Mouse (Mus musculus): Measurements from ENCODE around the gene Cpa1.
A peak's percentile ranks its signal among the peaks of the same experiment; 100 is the strongest.

The Cpa1 gene

DNA sequence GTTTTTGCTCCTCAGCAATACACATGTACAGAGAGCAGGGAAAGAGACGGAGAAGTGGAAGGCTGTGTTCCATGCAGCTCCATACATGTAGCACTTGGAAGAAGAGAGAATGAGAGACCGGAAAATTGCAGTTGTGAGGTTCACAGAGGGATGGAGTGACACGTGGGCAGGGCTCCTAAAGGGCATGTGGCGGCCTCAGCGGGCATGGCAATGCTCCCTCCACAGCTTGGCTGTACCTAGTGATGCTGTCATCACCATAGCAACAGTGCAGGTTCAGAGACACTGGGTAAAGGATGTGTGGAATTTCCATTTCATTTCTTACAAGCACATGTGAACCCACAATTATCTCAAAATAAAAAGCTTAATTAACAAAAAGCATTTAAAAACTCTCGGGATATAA lies 39.5 kb downstream of the Cpa1 start:
- Histone ChIP-seq H3K4me1 (replicated peaks; ENCODE audit: low read depth, low read length) (peaks cover 14% of the 10 kb centered on the region), H3K36me3 (ENCODE audit: insufficient read depth, low read length) (0 out of 2 replicates have a peak, but pooled peaks cover 7% of the 10 kb centered on the region), H3K9me3 (ENCODE audit: low read length) (no peaks in the 10 kb centered on the region), H3K27me3 (ENCODE audit: insufficient read depth, low read length) (no peaks in the 10 kb centered on the region), H3K4me3 (replicated peaks; ENCODE audit: low read length) (no peak overlapping the region)
- TF ChIP-seq CTCF (conservative IDR thresholded peaks at IDR 0.05; ENCODE audit: low read length) (no peak), NANOG (IDR thresholded peaks at IDR 0.05; ENCODE audit: borderline replicate concordance, low read length) (no peak), POU5F1 (IDR thresholded peaks at IDR 0.05; ENCODE audit: borderline replicate concordance, low read length) (no peak)

DNA sequence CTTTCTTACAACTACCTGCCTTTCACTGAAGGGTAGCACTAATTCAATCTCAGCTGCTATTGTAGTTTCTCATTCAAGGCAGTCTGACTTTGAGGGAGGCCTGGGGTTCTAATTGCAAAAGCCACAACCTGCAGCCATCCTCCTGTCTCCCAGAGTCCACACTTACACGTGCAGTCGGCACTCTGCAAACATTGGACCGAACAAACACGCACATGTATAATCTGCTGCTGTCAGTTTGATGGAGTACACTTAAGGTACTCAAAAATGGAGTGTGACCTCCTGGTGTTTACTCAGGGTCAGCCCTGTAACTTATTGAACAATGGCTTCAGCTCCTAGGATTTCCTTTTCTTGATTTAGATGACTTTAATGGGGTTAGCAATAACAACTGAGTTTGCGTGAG lies 40.5 kb downstream of the Cpa1 start:
- H3K4me3 ChIP-seq (replicated peaks; ENCODE audit: low read length): no peak overlapping the region
- peaks cover 14% of the 10 kb centered on the region for H3K4me1 ChIP-seq (replicated peaks; ENCODE audit: low read depth, low read length)
- TF ChIP-seq POU5F1 (IDR thresholded peaks at IDR 0.05; ENCODE audit: borderline replicate concordance, low read length) (no peak), CTCF (conservative IDR thresholded peaks at IDR 0.05; ENCODE audit: low read length) (no peak), NANOG (IDR thresholded peaks at IDR 0.05; ENCODE audit: borderline replicate concordance, low read length) (no peak)
- H3K36me3 ChIP-seq (ENCODE audit: insufficient read depth, low read length): 0 out of 2 replicates have a peak, but pooled peaks cover 7% of the 10 kb centered on the region
- H3K27me3 ChIP-seq (ENCODE audit: insufficient read depth, low read length): no peaks in the 10 kb centered on the region
- H3K9me3 ChIP-seq (ENCODE audit: low read length): no peaks in the 10 kb centered on the region

DNA sequence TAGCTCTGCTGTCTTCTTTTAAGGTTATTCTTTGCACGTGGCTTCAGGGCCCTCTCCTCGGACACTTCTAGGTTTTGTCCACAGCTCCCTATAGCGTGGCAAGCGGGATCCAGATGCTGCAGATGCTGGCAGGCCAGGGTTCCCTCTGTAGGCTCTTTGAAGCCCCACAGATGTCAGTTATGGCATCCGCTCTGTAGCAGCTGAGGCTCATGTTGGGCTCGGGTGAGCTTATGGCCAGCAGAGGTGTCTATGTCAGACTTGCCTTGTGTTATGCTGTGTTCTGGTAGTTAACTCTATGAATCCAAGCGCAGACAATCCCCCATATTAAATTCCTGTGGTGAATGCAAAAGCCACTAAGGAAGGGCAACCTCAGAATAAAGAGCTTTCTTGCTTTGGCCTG lies 41.4 kb downstream of the Cpa1 start:
- TF ChIP-seq POU5F1 (IDR thresholded peaks at IDR 0.05; ENCODE audit: borderline replicate concordance, low read length): no peak
- no peak for TF ChIP-seq CTCF (conservative IDR thresholded peaks at IDR 0.05; ENCODE audit: low read length)
- TF ChIP-seq NANOG (IDR thresholded peaks at IDR 0.05; ENCODE audit: borderline replicate concordance, low read length): no peak
- Histone ChIP-seq H3K4me1 (replicated peaks; ENCODE audit: low read depth, low read length) (peaks cover 17% of the 10 kb centered on the region), H3K4me3 (replicated peaks; ENCODE audit: low read length) (no peak overlapping the region), H3K9me3 (ENCODE audit: low read length) (no peaks in the 10 kb centered on the region), H3K36me3 (ENCODE audit: insufficient read depth, low read length) (0 out of 2 replicates have a peak, but pooled peaks cover 7% of the 10 kb centered on the region), H3K27me3 (ENCODE audit: insufficient read depth, low read length) (no peaks in the 10 kb centered on the region)

GRCm38 (mm10) chr6:30681935-30682900 lies 43.2 kb downstream of the Cpa1 start:
- H3K27me3 ChIP-seq (ENCODE audit: insufficient read depth, low read length): no peaks in the 10 kb centered on the region
- H3K4me3 ChIP-seq (replicated peaks; ENCODE audit: low read length): no peak overlapping the region
- TF ChIP-seq CTCF (conservative IDR thresholded peaks at IDR 0.05; ENCODE audit: low read length): no peak
- no peak for TF ChIP-seq POU5F1 (IDR thresholded peaks at IDR 0.05; ENCODE audit: borderline replicate concordance, low read length)
- TF ChIP-seq NANOG (IDR thresholded peaks at IDR 0.05; ENCODE audit: borderline replicate concordance, low read length): no peak
- no peaks in the 10 kb centered on the region for H3K9me3 ChIP-seq (ENCODE audit: low read length)
- peaks cover 17% of the 10 kb centered on the region for H3K4me1 ChIP-seq (replicated peaks; ENCODE audit: low read depth, low read length)
- 0 out of 2 replicates have a peak, but pooled peaks cover 7% of the 10 kb centered on the region for H3K36me3 ChIP-seq (ENCODE audit: insufficient read depth, low read length)

DNA sequence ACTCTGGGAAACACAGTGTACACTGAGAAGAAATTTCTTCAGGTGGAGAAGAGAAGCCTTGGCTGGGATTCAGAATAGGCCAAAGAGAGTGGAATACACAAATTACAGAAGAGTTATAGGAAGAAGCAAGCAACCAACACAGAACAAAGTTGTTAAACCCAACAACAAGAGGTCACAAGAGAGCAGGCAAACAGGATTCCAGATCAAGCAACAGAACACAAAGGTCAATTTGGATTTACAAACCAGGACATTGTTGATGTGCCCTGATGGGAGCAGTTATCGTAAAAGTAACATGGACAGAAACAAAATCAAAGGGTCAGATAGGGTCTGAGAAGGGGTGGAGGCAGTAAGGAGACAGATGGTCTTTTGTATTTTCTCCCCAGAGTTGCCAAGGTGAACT lies 45.6 kb downstream of the Cpa1 start:
- H3K4me3 ChIP-seq (replicated peaks; ENCODE audit: low read length): no peak overlapping the region
- TF ChIP-seq CTCF (conservative IDR thresholded peaks at IDR 0.05; ENCODE audit: low read length) (no peak), NANOG (IDR thresholded peaks at IDR 0.05; ENCODE audit: borderline replicate concordance, low read length) (no peak), POU5F1 (IDR thresholded peaks at IDR 0.05; ENCODE audit: borderline replicate concordance, low read length) (no peak)
- H3K9me3 ChIP-seq (ENCODE audit: low read length): no peaks in the 10 kb centered on the region

GRCm38 (mm10) chr6:30687198-30687597 lies 48.2 kb downstream of the Cpa1 start:
- no peak overlapping the region for H3K4me3 ChIP-seq (replicated peaks; ENCODE audit: low read length)
- H3K4me1 ChIP-seq (replicated peaks; ENCODE audit: low read depth, low read length): peaks cover 14% of the 10 kb centered on the region
- H3K27me3 ChIP-seq (ENCODE audit: insufficient read depth, low read length): no peaks in the 10 kb centered on the region
- no peaks in the 10 kb centered on the region for H3K9me3 ChIP-seq (ENCODE audit: low read length)
- H3K36me3 ChIP-seq (ENCODE audit: insufficient read depth, low read length): no peaks in the 10 kb centered on the region
- TF ChIP-seq CTCF (conservative IDR thresholded peaks at IDR 0.05; ENCODE audit: low read length) (no peak), NANOG (IDR thresholded peaks at IDR 0.05; ENCODE audit: borderline replicate concordance, low read length) (no peak), POU5F1 (IDR thresholded peaks at IDR 0.05; ENCODE audit: borderline replicate concordance, low read length) (no peak)

More for the DNA sequence above, 45.6 kb downstream of the Cpa1 start:
- Histone ChIP-seq H3K27me3 (ENCODE audit: insufficient read depth, low read length) (no peaks in the 10 kb centered on the region), H3K4me1 (replicated peaks; ENCODE audit: low read depth, low read length) (peaks cover 17% of the 10 kb centered on the region), H3K36me3 (ENCODE audit: insufficient read depth, low read length) (0 out of 2 replicates have a peak, but pooled peaks cover 6% of the 10 kb centered on the region)

DNA sequence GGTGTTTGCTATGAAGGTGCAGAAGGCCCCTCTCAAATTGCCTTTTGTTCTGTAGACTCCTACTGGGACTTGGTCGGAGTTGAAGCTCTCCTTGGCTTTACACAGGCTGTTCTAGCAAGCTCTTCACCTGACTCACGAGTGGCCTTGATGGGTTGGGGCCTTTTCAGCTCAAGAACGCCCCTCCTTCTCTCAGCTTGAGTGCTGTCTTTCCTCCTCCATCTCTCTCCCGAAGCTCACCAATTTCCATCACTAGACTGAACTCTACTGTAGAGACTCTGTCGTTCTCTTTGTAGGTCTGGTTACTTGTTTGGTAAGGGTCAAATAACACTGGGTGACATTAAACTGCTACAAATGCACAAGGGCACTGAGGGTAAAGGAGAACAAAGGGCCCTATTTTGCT lies 53.8 kb downstream of the Cpa1 start:
- Histone ChIP-seq H3K27me3 (ENCODE audit: insufficient read depth, low read length) (no peaks in the 10 kb centered on the region), H3K36me3 (ENCODE audit: insufficient read depth, low read length) (no peaks in the 10 kb centered on the region), H3K9me3 (ENCODE audit: low read length) (no peaks in the 10 kb centered on the region), H3K4me3 (replicated peaks; ENCODE audit: low read length) (peak overlapping the region; percentile 84), H3K4me1 (replicated peaks; ENCODE audit: low read depth, low read length) (peaks cover 13% of the 10 kb centered on the region)
- TF ChIP-seq CTCF (conservative IDR thresholded peaks at IDR 0.05; ENCODE audit: low read length): no peak
- TF ChIP-seq NANOG (IDR thresholded peaks at IDR 0.05; ENCODE audit: borderline replicate concordance, low read length): no peak
- no peak for TF ChIP-seq POU5F1 (IDR thresholded peaks at IDR 0.05; ENCODE audit: borderline replicate concordance, low read length)

DNA sequence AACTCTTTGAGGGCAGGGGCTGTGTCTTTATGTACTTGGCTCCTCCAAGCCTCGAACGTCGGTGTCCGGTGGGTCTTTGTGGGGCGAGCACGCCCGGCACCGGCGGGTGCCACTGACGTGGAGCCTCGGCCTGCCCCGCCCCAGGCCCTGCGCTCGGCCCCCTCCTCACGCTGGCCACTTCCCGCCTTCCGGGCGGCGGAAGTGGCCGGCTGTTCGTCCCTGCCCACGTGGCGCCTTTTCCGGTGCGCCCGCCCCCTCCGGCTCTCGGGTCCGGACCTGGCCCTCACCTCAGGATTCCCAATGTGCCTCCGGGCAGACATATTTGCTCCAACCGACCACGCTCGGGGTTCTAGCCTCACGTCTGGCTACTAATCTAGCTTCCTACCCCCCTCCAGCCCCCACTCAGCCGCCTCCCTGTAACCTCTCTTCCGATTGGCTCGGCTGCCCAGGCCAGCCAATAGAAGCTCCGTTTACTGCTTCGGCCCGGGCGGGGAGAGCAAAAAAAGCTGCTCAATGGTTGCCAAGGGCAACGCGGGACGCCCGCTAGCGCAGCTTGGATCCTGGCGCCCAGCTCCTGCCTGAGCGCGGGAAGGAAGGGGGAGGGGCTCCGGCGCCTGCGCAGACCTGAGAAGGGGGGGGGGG lies 54.5 kb downstream of the Cpa1 start, which contains the start of gene Cep41:
Gene Cep41, minus strand, starts transcription at position 400 of the 642 bp plus-strand sequence.
- H3K27me3 ChIP-seq (ENCODE audit: insufficient read depth, low read length): no peaks in the 10 kb centered on the region
- no peaks in the 10 kb centered on the region for H3K9me3 ChIP-seq (ENCODE audit: low read length)
- peak within 1 kb of the TSS; percentile 84 for H3K4me3 ChIP-seq (replicated peaks; ENCODE audit: low read length)
- H3K4me1 ChIP-seq (replicated peaks; ENCODE audit: low read depth, low read length): peaks cover 13% of the 10 kb centered on the region
- TF ChIP-seq POU5F1 (IDR thresholded peaks at IDR 0.05; ENCODE audit: borderline replicate concordance, low read length) (no peak), NANOG (IDR thresholded peaks at IDR 0.05; ENCODE audit: borderline replicate concordance, low read length) (no peak), CTCF (conservative IDR thresholded peaks at IDR 0.05; ENCODE audit: low read length) (no peak)
- no peaks in the 10 kb centered on the region for H3K36me3 ChIP-seq (ENCODE audit: insufficient read depth, low read length)

Data from E14TG2a.4 (cell line).